Mouse (Mus musculus) layer of hippocampus, adult 9-11 months (tissue): ENCODE results near the gene Rhot1.
"Not testable (repeated sequence)": the region's sequence is repeated elsewhere in the genome, so short reads cannot be mapped to it uniquely, and the experiment has no call there.

ENCODE experiments used
- DNase-seq: peaks from one replicate; pipeline ENCODE4 v3.0.0; 2022

The Rhot1 gene

GRCm38 (mm10) chr11:80208860-80209800, at the start of gene Rhot1:
TSS of gene Rhot1 (plus strand) at chr11:80209019.
- peak; percentile 95 for DNase-seq

GRCm38 (mm10) chr11:80161041-80161440, 47.8 kb upstream of the Rhot1 start:
- no peak for DNase-seq

DNA sequence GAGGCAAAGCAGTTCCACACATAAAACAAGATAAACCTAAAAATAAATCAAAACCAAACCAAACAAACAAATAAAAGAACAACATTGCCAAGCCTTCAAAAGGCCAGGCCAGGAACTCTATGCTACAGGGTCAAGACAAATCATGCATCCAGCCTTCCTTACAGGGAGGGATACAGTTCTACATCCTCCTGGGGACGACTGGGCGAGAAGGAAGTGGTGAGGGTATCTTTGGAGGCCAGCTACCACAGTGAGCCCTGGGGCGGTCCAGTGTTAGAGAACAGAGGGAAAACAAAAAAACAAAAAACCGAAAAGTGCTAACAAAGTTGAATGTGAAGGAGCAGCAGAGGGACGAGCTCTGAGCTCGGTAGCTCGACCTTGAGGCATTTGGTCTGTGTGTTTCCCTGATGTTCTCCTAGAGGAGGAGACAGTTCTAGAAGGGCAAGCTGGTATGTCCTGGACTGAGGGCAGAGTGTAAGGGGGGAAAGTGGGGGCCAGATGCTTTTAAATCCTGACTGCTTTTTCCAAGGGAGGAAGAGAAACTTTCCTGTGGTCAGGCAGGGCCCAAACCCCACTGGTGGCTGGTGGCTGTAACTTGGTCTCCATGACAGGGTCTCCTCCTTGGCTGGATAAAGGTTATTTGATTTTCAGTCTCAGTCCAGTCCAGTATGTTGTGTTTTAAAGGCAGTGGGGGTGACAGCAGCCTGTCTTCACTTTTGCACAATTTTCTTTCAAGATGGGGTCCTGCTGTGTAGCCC, 45.3 kb upstream of the Rhot1 start:
- no peak for DNase-seq

DNA sequence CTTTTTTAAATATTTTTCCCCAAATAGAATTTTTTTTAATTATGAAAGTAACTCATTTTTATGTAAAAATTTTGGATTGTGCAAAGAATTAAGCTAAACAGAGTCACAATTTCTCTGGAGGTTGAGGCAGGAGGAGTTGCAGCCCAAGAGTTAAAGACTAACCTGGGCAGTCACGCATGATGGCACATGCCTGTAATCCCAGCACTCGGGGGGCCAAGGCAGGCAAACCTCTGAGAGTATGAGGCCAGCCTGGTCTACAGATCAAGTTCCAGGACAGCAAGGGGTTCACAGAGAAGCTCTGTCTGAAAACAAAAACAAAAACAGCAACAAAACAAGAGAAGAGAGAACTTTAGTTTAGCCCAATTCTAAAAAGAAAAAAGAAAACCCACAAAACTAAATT, 44.6 kb upstream of the Rhot1 start:
- DNase-seq: no peak

GRCm38 (mm10) chr11:80168121-80168520, 40.7 kb upstream of the Rhot1 start:
- peak; percentile 23 for DNase-seq

DNA sequence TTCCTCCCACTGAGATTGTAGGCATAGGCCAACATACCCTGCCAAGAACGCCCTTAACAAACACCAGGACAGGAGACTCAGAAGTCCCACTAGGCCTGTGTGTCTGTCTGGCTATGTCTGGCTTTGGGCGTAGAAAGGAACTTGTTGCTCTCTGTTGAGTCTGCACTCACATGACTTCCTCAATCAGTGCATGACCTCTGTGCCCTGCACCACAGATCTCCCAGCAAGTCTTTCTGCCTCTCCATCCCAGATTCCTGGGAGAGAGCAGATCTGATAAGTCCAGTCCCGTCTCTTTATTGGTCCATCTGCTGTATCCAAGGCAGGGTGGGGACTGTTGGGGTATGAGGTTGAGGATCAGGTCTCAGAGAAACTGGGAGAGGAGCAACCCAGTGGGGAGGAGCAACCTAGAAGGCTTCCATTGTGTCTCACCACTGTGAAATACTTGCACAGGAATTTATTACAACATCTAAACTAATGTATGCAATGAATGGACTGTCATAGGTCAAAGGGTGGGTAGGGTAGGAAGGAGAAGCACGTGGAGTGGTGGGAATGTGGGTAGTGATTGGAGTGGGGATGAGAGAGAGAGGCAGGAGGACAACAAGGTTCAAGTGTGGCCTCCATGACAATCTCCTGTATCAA, 40.1 kb upstream of the Rhot1 start:
- peak; percentile 75 for DNase-seq

- peak; percentile 49 for DNase-seq
Observed at GRCm38 (mm10) chr11:80169629-80170028, 39.2 kb upstream of the Rhot1 start.

DNA sequence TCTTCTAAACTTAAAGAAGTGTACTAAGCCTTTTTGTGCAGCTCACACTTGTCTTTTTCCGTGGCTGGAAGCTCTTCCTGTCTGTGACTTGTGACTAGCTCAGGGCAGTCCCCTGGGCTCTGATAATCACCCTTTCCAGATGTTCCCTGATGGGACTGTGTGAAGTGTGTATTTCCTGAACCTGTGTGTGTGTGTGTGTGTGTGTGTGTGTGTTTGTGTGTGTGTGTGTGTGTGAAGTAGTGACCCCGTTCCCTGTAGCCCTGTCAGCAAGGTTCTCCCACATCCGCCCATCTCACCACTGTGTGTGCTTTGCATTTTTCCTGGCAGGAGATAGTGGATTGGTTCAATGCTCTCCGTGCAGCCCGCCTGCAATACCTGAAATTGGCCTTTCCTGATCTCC, 38.5 kb upstream of the Rhot1 start:
- DNase-seq: no peak

DNA sequence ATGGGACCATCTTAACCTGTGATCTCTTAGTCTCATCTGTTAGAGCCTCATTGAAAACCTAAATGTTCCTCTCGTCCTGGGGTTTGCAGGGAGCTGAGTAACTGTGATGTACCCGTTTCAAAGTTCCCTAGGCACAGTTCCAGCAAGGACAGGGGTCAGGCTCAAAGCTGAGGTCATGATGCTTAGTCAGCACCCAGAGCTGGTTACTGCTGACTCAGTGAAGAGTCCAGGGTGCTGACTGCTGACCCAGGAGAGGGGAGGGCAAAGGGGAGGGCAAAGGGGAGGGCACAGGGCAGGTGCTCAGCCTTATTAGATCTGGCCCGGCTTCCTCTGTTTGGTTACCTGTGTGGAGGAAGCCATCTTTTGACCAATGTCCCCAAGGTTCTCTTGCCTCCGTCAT, 36.9 kb upstream of the Rhot1 start:
- peak; percentile 44 for DNase-seq

GRCm38 (mm10) chr11:80173963-80174670, 34.7 kb upstream of the Rhot1 start:
- no peak for DNase-seq

DNA sequence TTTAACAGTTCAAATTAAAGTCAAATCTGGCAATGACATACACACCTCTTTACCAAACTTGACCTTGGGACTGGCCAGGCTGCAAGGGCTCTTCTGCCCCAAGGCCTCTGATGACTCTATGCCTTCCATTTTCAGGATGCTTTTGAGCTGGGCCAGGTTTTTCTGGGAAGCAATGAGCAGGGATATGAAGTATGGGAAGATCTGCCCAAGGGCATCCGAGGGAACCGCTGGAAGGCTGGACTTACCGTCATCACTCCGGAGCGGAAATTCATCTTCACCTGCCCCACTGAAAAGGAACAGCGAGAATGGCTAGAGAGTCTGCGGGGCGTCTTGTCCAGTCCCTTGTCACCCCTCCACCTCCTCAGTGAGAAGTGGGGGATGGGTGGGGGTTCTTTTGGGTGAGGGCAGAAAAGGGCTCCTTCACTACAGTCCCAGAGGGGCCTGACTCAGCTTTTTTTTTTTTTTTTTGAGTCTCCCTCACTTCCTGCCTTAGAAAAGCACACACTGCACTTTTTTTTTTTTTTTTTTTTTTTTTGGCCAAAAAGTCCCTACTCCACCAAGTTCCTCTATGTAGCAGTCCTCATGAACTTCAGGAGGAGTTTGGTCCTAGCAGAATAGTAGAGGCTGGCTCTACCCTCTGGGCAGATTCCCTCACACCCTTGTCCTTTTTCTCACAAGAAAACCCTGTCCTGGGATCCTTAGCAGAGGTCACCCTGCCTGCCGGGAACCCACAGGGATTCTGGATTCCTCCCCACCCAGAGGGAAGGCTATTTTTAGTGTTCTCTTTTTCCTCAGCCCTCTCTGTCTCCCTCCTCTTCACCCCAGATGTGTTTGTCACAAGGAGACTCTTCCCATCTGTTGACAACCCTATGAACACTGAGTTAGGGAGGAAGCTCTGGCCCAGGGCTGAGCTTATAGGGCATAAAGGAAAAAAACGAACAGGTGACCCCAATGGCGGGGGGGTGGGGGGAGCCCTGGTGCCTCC, 31.6 kb upstream of the Rhot1 start:
- peak; percentile 49 for DNase-seq

- DNase-seq: no peak
Observed at GRCm38 (mm10) chr11:80178316-80178715, 30.5 kb upstream of the Rhot1 start.

DNA sequence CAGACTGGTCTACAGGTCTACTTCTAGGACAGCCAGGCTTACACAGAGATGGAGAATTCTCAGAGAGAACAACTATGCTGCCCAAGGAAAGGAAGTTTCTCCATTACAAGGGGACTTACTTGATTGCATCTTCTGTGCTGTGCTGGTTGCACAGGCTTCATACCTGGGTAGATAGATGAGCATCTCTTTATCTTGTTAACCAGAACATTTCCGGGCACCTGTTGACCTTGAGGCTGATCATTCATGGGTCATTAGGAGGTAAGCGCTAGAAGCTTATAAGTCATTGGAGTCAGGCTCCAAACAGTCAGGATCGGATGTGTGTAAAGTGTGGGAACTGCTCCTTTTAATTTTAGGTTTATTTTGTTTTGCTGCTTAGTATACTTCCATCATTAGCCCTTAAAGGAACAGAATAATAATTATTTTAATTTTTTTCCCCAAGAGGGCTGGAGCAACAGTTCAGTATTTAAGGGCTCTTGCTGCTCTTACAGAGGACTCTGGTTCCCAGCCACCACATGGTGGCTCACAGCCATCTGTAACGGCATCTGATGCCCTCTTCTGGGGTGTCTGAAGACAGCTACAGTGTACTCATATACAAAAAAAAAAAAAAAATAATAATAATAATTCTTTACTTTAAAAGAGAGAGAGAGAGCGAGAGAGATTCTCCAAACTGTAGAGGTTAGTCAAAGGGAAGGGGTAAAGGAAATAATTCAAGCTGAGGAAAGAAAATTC, 27.6 kb upstream of the Rhot1 start:
- no peak for DNase-seq

DNA sequence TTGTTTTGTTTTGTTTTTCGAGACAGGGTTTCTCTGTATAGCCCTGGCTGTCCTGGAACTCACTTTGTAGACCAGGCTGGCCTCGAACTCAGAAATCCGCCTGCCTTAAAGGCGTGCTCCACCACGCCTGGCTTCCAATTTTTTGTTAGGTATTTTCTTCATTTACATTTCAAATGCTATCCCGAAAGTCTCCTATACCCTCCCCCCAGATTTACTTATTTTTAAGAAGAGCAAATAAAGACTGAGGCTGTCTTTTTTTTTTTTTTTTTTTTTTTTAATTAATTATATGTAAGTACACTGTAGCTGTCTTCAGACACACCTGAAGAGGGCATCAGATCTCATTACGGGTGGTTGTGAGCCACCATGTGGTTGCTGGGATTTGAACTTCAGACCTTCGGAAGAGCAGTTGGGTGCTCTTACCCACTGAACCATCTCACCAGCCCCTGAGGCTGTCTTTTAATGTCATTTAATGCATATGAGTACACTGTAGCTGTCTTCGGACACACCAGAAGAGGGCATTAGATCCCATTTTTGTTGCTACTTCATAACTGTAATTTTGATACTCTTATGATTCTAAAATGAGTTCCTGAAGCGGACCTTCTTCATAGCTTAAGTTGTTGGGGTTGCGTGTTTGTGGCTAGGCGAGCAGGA, 25.6 kb upstream of the Rhot1 start:
- not testable (repeated sequence) for DNase-seq

DNA sequence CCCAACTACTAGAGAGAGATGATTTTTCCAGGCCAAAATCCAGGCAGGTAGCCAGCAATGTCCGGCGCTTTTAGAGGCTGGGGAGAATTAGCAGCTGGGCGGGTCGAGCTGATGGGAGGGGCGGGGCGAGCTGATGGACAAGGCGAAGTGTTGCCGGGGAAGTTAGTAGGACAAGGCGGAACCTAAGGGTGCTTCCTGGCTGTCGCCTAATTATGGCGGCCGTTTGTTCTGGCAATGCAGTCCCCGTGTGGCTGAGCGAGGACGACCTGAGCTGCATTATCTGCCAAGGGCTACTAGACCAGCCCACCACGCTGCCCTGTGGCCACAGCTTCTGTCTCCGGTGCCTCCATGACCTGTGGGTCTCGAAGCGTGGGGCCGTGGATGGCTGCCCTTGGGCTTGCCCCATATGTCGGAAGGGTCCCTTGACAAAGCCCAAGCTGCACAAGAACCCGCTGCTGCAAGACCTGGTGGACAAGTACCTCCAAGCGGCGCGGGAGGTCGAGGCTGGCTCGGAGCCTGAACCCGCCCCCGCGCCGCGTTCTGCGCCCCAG, 25.0 kb upstream of the Rhot1 start, which contains the start of gene Rnf135:
TSS of gene Rnf135 (plus strand) at position 147 of the 551 bp plus-strand sequence.
- DNase-seq: peak; percentile 90

DNA sequence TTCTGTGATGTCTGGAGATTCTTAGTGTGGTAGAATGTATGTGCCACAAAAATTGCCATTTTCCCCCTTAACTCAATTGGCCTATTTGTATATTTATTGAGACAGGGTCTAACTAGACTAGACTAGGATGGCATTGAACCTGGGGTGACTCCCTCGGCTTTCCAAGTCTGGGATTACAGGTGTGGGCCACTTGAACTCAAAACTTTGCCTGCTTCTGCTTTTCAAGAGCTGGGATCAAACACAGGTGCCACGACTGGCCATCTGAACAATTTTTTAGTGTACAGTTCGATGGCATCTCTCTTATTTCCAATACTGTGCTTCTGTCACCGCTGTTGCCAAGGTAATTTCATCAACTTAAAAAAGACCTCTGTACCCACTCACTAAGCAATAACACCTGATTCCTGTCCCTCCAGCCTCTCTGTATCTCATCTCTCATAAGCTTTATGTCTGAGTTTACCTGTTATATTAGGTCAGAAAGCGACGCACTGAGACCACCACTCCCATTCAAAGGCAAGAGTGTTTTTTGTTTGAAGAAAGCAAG, 24.2 kb upstream of the Rhot1 start:
- DNase-seq: no peak

GRCm38 (mm10) chr11:80185441-80185976, 23.3 kb upstream of the Rhot1 start:
- not testable (repeated sequence) for DNase-seq

DNA sequence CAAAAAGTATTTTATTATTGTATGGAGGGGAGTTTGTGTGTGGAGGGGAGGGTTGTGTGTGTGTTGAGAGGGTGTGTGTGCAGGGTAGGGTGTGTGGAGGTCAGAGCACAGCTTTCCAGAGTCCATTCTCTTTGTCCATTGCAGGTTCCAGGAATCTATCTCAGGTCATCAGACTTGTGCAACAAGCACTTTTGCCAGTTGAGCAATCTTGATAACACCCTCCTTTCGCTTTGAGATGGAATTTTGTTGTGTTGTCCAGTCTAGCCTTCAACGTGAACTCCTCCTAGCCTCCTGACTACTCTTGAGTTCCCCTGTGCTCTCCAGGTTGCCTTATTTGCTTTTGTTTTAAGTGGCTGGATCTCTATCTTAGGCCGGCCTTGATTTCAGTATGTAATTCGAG, 18.5 kb upstream of the Rhot1 start:
- no peak for DNase-seq

DNA sequence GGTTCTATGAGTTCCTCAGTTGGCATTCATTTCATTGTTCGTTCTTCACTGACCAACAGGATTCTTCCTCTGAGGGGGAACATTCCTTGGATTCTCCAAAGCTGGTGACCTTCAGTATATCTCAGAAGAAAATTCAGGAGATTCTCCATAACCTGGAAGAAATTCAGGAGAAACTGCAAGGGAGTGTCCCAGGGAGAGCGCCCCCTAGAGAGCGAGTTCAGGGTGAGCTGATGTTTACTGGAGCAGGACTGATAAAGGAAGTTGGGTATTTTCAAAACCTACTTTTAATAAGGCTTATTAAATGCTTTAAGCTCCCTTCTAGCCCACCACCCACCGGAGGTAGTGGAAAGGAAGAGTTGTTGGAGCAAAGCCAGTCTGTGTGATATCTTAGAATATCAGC, 15.0 kb upstream of the Rhot1 start:
- no peak for DNase-seq
